Mouse (Mus musculus) skeletal muscle tissue, adult 2 months (tissue): ENCODE measurements at regions not wholly inside any gene's neighbourhood (a gene's known extent, or its start where the extent isn't known, plus 50 kb on each side); places are given as distances from the start of the nearest gene placed in this dataset.

ENCODE experiments used
- DNase-seq: peaks from one replicate; pipeline ENCODE4 v3.0.0-alpha.2; 2012; ENCODE audit warnings: low read depth, low spot score

DNA sequence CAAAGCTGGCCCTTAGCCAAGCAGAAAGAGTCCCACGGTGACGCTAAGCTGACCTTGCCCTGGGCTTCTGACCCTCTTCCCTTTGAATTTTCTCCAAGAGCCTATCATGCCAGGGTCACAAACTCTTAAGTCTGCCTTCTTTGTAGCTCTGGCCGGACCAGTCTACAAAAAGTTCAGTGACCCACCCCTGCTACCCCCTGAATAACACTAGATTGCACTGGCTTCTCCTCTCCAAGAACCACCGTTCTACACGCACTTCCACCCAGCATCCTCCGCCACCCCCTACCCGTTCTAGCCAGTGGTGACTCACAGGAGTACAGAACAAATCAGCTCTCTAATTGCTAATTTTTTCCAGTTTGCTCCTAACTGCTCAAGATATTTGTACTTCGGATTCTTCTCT, 325.0 kb downstream of the Tns1 start:
- DNase-seq: peak; percentile 37

DNA sequence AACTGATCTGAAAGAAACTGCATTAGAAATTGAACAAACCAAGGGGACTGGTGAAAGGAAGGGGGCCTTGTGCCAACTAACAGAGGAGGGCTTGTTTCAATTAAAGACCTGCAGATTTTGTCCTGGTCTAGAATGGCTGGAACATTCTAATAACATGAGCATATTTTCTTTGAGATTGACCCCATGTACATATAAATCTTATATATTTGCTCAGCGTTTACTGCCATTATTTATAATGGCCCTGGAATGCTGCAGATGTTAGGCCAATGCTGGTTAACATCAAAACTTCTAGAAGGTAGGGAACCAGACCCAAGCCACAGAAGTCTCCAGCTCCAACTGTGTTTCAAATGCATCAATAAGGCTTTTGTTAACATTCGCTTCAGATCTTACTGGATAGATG, 326.4 kb downstream of the Tns1 start:
- DNase-seq: no peak

DNA sequence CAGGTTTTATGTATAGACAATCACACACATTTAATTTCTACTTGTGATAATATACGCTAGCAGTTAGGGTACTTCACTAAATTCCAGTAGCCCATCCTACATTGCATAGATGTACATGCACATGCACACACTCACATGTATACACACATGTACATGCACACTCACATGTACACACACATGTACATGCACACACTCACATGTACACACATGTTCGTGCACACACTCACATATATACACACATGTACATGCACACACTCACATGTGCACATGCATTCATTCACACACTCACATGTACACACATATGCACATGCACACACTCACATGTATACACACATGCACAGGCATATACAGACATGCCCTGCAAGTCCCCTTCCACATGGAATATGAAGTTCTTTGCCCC, 326.8 kb downstream of the Tns1 start:
- DNase-seq: no peak

DNA sequence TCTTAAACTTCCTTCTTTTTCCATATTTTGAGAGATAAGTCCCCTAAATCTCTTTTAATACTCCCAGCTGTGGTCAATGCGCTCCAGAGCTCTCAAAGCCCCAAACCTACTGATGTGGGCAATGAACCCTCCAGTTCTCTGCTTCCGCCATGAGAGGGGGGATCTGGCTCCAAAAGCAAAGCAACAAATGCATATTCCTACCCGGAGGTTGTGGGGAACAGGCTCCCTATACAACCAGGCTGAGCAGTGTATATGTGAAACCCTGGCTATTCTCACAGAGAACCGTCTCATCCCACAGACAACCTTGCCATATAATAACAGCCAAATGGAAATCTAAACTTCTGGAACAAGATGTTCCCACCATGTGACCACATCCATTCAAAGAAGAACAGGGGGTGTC, 330.4 kb downstream of the Tns1 start:
- DNase-seq: no peak

DNA sequence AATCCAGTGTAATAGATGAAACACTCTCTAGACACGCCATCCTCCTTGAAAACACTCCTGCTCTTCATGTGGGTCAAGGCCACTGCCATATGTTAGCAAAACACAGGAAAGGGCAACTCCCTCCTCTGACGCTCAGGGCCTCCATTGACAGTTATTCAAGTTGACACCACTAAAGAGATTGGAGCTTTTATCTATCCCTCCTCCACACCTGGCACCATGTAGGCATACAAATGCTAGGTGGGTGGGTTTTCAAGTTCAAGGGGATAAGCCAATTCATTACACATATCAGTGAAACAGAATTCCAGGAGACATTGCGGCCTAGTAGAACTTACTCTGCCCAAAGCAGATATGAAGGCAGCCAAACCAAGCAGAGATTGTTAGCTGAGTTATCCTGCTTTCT, 331.0 kb downstream of the Tns1 start:
- no peak for DNase-seq

DNA sequence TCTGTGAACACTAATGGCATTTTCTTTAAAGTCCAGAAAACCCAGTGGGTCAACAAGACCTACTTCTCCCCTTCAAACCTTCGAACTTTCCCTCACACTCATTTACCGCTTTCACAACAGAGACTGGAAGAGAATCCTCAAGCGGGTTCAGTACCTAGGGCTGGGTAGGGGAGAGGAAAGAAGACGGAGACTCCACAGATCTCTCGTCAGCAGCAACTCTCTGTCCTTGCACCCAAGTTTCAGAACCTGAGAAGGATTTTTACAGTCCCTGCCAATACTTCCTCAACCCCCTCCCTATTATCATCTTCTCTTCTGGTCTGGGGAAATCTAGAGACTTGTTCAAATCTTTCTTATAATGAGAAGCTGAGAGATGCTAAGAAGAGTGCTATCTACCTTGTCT, 331.9 kb downstream of the Tns1 start:
- no peak for DNase-seq

DNA sequence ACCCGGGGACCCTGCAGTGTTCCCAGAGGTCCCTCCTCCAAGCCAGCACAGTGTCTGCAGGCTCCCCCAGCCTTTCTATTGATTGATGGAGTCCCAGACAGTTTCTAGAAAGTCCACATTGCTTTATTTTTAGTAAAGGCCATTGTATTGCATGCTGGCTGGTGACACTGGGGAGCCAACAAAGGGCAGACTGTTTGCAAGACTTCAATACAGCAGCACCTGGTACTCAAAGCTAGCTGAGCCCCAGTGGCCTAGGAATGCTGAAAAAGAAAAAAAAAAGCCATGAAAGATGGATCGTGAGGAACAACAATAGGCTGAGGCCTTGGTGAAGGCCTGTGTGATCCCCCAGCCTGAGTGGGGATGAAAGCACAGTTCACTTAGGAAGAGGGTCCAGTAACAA, 336.6 kb downstream of the Tns1 start:
- DNase-seq: no peak

DNA sequence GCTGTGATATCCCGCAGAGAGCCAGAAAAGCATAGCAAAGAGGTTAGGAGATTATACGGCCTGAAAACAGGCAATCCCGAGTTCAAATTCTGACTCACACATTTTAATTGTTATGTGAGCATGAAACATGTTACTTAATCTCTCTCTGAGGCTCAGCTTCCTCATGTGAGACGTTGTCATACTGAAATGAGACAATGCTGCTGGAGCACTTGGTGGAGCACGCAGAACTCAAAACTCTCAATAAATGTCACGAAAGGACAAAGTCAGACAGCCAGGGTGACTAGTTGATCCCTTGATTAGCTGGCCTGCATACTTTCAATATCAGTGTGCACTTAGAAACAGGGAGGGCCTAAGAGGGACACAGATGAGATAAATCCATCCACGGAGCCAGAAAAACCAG, 337.0 kb downstream of the Tns1 start:
- DNase-seq: peak; percentile 51

DNA sequence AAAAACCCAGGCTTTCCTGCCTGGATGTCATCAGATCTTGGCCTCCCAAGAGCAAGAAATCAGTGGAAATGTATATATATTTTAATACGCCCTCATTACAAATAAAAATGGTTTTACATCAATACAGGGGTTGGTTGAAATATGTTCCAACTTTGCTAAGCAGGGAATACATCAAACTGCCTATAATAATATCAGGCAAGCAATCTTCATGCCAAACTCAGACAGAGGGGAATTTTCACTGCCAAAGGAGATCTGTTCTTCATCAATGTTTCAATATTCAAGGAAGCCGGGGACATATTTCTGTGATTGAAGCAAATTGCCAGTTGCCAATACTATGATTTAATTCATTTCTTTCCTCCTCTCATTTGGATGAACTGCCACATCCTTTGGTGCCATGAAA, 340.9 kb downstream of the Tns1 start:
- DNase-seq: peak; percentile 21

DNA sequence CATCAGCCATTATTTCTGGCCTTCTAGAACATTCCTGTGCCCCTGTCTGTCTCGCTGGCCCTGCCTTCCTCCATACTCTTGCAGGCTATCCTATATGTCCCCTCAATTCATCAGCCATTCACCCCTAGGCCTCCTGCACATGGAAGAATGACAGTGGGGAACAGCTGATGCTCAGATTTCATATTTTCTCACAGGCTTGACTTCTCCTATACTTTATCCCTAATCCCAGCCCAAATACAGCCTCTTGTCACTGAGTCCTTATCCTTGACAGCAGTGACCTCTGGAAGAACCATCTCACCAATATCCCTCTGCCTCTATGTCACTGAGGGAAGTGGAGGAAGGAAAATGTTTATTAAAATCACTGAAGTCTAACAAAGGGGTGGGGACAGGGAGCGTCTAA, 341.4 kb downstream of the Tns1 start:
- no peak for DNase-seq

DNA sequence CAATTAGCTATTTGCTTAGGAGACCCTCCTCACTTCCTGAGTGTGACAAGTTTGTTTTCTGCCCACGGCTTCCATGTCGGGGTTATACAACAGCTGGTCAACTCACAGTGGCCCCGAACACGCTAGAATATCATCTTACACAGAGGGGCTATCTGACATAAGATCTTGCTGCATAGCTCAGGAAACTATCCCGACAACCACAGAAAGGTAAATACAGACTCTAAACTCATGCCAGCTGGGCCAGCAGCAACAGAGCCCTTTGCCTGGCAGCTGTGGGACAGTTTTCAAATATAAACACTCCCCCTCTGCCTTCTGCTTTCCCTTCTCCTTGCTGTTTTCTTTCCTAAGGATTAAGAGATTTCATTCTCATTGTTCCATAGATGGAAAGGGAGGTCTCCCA, 352.5 kb downstream of the Tns1 start:
- no peak for DNase-seq

DNA sequence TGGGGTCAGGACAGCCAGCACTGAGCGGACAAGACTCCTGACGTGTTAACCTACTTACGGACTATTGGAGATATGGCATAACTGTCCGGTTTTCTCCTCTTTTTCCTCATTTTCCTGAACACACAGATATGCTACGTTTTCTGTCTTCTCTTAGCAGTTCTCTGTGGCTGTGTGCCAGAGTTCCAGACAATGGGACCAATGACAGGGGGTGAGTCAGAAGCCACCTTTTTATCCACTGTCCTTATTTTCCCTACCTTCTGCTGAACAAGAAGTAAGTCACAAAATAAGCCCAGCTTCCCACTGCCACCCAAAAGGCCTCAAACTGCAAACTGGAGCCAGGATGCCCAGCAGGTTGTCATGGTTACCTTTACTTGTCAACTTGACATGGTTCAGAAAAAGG, 353.6 kb downstream of the Tns1 start:
- no peak for DNase-seq

DNA sequence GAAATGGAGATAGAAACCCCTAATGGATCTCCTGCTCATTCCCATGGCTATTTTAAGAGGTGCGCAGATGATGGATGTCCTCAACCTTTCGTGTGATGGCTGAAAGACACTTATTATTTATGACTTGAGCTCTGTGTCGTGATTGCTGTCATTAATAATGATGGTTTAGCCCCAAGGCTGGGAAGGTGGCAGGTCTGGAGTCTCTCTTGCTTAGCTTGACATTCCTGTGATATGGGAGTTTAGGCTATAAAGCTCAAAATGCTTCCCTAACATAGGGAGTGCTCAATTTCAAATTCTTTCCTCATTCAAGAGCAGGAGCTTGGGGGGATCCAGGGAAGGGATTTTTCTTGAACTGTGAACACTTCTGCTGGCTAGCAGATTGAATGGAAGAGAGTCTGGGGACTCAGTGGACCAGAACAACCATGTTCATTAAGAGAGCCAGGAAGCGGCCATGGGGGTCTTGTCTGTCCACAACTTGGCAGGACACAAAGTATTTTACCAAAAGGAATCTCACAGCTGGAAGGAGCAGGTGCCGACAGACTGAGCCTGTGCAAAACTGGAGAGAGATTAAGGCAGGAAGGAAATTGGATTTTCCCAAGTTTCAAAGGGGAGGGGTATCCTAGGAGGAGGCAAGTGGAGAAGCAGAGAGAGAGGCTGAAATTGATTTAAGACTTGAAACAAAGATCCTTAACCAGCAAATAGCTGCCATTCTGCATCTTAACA, 359.5 kb downstream of the Tns1 start:
- no peak for DNase-seq

DNA sequence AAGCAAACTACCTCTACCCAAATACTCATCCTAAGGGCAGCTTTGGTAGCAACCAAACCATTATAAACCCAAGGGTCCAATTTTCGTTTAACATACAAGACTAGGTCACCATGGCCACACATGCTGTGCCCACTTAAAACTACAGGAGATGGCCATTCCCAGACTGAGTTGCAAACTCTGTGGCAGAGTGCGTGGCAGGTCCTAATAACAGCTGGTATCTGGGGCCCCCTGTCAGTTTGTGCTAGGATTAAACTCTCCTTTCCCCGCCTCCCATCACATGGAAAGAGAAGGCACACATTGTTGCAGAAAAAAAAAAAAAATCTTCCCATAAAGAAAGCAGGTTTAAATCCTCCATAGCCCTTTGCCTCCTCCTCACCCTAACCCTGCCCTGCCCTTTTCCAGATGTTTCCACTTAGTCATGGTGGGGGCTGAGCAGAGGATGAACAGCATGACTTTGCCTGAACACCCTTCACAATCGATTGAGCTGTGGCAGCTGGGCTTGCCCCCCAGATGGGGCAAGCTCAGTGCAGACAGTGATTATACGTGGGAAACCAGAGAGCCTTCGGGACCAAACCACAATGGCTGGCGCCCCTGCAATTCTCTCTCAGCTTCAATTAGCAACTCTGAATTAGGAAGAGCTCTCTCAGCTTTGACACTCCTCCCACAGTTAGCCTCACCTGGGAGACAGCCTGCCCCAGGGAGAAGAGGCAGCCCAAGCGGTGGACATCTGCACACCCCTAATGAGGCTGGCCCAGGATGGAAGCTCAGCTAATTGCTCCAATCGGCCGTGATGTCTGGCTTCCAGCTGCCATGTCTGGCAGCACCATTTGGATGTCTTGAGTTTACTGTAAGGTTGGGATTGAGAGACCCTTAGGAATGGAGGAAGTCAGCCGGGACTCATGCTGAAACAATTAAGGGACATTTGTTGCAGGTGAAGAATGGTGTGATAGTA, 365.9 kb downstream of the Tns1 start:
- DNase-seq: peak; percentile 50

DNA sequence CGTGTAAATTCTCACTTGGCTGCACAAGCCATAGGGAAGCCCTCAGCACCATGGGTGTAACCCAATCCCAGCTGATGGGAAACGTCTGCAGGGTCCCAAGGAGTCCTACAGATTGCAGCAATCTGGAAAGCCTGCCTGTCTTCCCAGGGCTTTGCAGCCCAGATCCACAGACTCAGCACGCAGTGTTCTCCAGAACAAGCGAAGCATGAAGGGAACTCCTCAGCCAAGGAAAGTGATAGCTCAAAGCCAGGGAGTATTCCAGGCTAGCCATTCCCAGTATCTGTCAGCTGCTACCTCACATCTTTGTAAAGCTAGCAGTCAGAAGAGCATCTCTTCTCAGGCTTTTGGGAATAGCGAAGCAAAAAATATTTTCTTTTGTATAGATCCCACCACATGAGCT, 368.5 kb downstream of the Tns1 start:
- peak; percentile 34 for DNase-seq

DNA sequence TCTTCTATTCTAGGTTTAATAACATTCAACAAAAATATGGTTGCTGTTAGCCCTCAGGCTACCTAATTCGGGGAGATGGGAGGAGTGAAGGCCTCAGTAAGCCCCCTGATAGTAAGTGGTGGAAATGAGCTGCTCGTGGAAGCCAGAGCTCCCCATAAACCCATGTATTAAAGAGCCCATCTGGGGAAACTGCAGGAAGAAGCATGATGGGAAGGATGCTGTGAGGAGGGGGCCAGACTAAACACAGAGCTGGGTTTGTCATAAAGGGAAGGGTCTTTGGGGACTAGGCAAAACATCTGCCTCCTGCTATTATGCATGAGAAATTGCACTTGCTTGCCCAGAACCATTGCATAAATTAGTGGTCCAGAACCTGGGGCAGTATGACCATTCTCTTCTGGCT, 369.3 kb downstream of the Tns1 start:
- no peak for DNase-seq

DNA sequence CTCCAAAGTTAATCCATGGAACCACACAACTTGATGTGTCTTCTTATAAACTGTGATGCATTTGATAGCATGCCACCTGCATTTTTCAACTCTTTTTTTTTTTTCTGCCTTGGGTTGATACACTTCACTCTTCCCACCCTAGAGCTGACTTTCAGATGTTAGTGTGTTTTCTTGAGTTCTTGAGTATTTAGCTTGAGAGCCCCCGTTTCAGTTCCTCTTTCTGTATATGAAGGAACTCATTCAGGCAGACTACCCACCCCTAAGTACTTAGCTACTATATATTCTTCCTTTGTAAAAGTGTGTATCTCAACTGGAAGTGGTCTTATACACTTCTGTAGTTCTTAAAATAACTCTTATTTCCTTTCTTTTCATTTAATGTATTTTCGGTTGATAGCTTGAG, 371.1 kb downstream of the Tns1 start:
- DNase-seq: no peak

DNA sequence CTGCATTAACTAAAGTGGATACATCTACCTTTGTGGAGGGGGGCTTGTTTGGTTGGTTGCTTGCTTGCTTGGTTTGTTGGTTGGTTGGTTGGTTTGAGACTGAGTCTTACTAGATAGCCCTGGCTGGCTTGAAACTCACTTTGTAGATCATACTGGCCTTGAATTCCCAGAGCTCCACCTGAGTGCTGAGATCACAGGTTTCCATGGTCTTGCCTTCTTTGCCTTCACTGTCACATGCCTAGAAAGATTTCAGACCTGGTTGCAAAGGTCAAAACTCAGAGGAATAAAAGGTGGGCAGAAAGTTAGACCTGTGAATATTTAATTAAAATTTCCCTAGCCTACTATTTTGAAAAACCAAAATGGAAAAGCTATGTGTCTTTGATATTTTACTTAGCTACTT, 375.5 kb downstream of the Tns1 start:
- DNase-seq: no peak

DNA sequence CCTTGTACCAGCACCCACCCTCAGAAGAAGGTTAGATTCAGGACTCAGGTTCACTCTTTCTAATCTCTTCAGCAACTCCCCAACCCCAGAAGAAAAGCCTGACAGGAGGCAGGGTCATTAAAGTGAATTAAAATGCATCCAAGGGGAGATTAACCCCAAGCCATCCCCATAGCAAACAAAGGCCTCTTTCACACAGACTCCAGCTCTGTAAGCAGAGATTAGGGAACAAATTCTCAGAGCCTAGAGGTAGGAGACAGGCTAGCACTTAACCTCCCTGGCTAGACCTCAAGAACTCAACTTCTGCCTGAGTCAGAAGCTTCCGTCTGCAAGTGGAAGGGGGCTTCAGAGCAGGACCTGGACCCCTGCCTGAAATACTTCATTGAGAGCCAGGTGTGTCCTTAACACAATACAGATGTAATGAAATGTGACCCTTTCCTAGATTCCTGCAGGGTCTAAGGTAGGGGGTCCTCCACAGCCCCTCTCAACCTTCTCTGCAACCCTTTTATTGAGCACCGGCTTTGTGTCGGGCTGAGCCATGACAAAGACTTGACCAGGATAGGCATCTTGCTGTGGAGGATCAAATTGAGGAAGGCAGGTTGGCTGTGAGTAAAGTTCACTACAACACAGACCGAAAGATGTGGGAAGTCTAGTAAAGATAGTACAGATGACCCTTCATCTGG, 379.6 kb downstream of the Tns1 start:
- DNase-seq: no peak

DNA sequence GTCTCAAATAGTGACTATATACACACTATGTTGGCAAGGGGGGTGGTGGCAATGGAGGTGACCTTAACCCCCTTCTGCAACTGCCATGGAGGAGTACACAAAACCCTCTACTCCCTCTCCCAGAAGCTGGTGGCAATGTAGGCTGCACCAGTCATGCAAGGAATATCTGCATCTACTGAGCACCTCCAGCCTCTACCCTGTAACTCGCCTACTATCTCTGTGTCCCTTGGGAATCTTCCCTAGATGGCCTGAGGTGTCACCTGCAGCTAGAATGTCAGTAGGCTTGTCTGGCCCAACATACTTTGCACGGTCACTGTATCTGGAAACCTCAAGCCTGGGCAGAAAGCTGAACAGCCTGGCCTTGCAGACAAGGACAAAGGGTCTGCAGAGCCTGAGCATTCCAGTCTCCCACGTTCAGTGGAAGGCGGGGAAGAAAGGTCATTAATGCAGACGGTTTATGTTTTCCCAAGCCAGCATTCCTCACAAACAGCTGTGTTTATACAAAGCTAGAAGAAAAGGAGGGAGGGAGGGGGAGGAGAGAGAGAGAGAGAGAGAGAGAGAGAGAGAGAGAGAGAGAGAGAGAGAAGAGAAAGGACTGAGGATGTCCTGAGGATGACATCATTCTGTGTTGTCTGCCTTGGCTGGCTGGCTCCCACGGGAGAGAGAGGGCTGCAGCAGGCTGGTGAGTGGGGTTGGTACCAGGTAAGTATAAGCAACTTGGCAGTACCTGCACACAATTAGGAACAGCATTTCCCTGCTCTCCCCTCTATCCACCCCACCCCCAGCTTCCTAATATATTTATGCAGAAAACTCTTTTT, 380.3 kb downstream of the Tns1 start:
- DNase-seq: no peak

DNA sequence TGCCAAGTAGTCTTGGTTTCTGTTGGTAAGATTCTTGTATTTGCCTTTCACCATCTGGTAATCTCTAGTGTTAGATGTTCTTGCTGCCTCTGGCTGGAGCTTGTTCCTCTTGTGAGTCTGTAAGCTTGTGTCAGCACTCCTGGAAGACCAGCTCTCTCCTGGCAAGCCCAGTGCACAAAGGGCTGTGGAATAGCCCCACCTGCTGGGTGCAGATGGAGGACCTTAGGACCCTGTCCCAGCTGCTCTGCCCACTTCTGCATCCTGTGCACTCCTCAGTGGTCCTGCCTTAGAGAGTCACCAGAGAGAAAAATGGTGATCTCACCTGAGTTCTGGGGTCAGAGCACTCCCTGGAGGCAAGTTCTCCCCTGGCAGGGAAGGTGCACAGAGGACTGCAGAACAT, 387.2 kb downstream of the Tns1 start:
- DNase-seq: no peak

DNA sequence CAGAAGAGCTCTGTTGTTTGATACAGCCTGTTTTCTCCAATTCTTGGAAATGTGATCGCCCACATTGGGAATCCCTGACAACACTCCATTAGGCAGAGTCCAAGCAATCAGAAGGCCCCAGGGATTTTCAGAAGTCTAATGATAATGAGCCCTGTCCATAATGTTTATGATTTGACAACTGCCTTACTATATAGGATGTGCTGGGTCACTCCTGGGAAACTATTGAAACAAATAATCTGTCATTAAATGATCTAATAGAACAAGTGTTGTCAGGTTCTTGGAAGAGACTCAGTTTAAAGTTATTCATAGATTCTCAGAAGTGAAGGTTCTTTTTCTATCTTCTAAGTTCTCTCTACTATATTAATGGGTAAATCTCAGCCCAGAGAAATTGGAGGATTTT, 395.9 kb downstream of the Tns1 start:
- DNase-seq: no peak
